Mouse (Mus musculus) intestine, embryonic 14.5 days (tissue): ENCODE data around the gene Olfr804. TPM values are rescaled to one million over a fixed set of nuclear protein-coding genes. Genes with fewer than 3 reads are reported as not detected.

ENCODE experiments used
- ATAC-seq: fragments of 200-750 bp; cut with Nextera tagmentation; replicated peaks from 2 replicates; pipeline ENCODE4 v1.8.0; 2017; ENCODE audit warnings: low read depth, moderate number of reproducible peaks, moderate TSS enrichment, moderate library complexity; ENCODE audit not compliant: low FRiP score, low TSS enrichment
- DNase-seq: peaks from one replicate; pipeline ENCODE4 v3.0.0-alpha.2; 2018; ENCODE audit warnings: low spot score
- H3K27ac ChIP-seq: fragments of 300-500 bp; sonication (generic); 2 replicates; pipeline ENCODE4 v1.5.1; 2014; ENCODE audit warnings: low read depth, mild to moderate bottlenecking, control low read depth
- H3K27me3 ChIP-seq: fragments of 300-500 bp; sonication (generic); replicated peaks from 2 replicates; pipeline ENCODE4 v1.6.1; 2014; ENCODE audit warnings: low read length, control low read depth; ENCODE audit not compliant: control insufficient read depth, insufficient read depth
- H3K36me3 ChIP-seq: fragments of 300-500 bp; sonication (generic); 2 replicates; pipeline ENCODE4 v1.6.1; 2014; ENCODE audit warnings: low read length, control low read depth; ENCODE audit not compliant: control insufficient read depth, insufficient read depth
- H3K4me1 ChIP-seq: fragments of 300-500 bp; sonication (generic); replicated peaks from 2 replicates; pipeline ENCODE4 v1.6.1; 2014; ENCODE audit warnings: low read length, control low read depth, mixed read lengths; ENCODE audit not compliant: control insufficient read depth, insufficient read depth
- H3K4me2 ChIP-seq: fragments of 300-500 bp; sonication (generic); 2 replicates; pipeline ENCODE4 v1.6.1; 2014; ENCODE audit warnings: low read length
- H3K4me3 ChIP-seq: fragments of 300-500 bp; sonication (generic); 2 replicates; pipeline ENCODE4 v1.5.1; 2014; ENCODE audit warnings: low read depth, low read length, control low read depth, mixed read lengths
- H3K9ac ChIP-seq: fragments of 300-500 bp; sonication (generic); 2 replicates; pipeline ENCODE4 v1.6.1; 2014; ENCODE audit warnings: mild to moderate bottlenecking, low read length
- H3K9me3 ChIP-seq: fragments of 300-500 bp; sonication (generic); 2 replicates; pipeline ENCODE4 v1.6.1; 2016; ENCODE audit warnings: low read length, control low read depth; ENCODE audit not compliant: control insufficient read depth
- WGBS: fragments of 180-500 bp; shearing (Covaris S2); extraction: QIAGEN DNeasy Blood & Tissue Kit; methylation state at CpG from one replicate; pipeline ENCODE4 v1.1.7; 2014; 5-methylcytosine and 5-hydroxymethylcytosine counted together
- polyA plus RNA-seq: library from polyadenylated mRNA; unstranded; fragments of >200 nt; fragmentation: Nextera tagmentation; extraction: Ambion mirVana; gene quantifications from 2 replicates; pipeline ENCODE4 v1.2.1, GENCODE M21; 2014

Olfr804 gene
- polyA plus RNA-seq: not detected in 2 replicates

DNA sequence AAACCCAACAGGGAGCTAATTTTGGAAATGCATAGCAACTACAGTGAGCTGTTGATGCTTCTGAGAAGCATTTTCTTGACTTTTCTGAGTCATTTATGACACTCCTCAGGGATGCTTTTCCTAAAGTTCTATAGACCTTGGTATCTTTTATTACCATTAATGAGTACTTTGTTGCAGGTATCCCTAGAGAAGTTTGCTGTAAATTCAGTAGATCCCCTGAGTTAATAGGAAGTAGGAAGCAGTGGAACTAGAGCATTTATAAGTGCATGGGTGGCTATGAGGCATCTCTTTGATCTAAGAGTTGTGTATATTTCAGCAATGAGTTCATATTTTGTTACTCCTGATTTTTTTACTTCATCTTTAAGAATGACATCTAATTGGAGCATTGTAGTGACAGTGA is at the start of gene Olfr804:
TSS of gene Olfr804 (plus strand) at position 301 of the 400 bp plus-strand sequence.
- Histone ChIP-seq H3K36me3 (no peaks in the 10 kb centered on the region), H3K9ac (no peak within 1 kb of the TSS), H3K27ac (no peak within 1 kb of the TSS), H3K9me3 (no peaks in the 10 kb centered on the region), H3K4me1 (no peaks in the 10 kb centered on the region), H3K4me2 (no peak within 1 kb of the TSS), H3K27me3 (no peaks in the 10 kb centered on the region), H3K4me3 (no peak within 1 kb of the TSS)
- no peak for DNase-seq
- ATAC-seq: no peak

DNA sequence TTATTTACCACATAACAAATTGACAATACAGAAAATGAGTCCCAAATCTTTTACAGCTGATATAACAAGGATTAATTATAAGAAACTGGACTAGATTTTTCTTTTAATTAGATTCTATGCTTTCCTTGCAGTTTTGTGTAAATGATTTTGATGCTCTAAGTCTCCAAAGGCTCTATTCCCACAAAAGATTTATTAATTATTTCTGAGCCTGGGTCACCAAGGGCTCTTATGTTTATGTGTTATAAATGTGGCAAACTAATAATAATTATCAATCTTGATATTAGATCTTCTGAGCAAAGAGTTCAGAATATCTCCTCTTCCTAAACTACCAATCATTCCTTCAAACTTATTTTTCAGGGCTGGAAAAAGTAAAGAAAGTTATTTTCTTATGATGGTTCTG is 45.6 kb upstream of the Olfr804 start, which contains the start of gene Olfr800:
TSS of gene Olfr800 (plus strand) at position 301 of the 400 bp plus-strand sequence.
- Histone ChIP-seq H3K9me3 (no peaks in the 10 kb centered on the region), H3K4me2 (no peak within 1 kb of the TSS), H3K9ac (no peak within 1 kb of the TSS), H3K36me3 (no peaks in the 10 kb centered on the region), H3K27ac (no peak within 1 kb of the TSS), H3K27me3 (no peaks in the 10 kb centered on the region), H3K4me3 (no peak within 1 kb of the TSS), H3K4me1 (no peaks in the 10 kb centered on the region)
- DNase-seq: no peak
- no peak for ATAC-seq

DNA sequence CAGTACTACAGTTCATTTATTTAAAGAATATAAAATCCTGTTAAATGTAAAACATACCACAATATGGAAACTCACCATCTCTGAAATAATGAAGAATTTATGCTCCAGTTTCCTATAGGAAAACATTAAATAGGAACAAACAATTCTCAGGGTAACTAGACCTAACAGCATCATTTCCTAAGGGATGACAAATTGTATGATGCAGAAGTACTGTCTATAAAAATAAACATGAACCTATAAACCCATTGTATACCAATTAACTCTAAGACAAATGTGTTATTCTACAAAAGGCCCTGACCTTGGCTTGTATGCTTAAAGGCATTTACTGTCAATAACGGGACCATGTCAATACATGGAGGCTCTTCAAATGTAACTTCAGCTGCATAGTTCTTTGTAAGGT is 29.2 kb upstream of the Olfr804 start, which contains the start of gene Olfr801:
TSS of gene Olfr801 (minus strand) at position 101 of the 400 bp plus-strand sequence.
- H3K9ac ChIP-seq: no peak within 1 kb of the TSS
- H3K27me3 ChIP-seq: no peaks in the 10 kb centered on the region
- H3K27ac ChIP-seq: no peak within 1 kb of the TSS
- 56% methylated on average over 1 of the region's 1 CpGs for WGBS
- ATAC-seq: no peak
- H3K4me2 ChIP-seq: no peak within 1 kb of the TSS
- H3K9me3 ChIP-seq: no peaks in the 10 kb centered on the region
- no peaks in the 10 kb centered on the region for H3K36me3 ChIP-seq
- H3K4me3 ChIP-seq: no peak within 1 kb of the TSS
- no peak for DNase-seq
- no peaks in the 10 kb centered on the region for H3K4me1 ChIP-seq

DNA sequence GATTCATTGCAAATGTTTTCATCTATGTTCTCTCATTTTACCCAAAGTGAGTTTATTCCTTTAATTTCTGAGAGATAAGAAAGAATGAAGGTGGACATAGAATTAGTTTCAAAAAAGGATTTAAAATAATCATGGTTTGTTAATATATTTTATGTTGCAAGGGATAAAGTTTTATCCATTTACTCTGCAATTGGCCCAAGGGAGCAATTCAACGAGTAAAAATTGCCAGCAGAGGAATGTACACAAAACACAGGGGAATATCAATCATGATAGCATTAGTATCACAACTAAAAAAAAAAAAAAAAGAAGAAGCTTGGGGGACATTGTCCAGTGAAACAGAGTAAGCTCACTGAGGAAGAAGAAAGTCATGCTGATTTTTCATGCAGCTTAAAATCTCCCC is 14.9 kb upstream of the Olfr804 start, which contains the start of gene Olfr802:
TSS of gene Olfr802 (minus strand) at position 101 of the 400 bp plus-strand sequence.
- no peaks in the 10 kb centered on the region for H3K9me3 ChIP-seq
- DNase-seq (no peak), ATAC-seq (no peak)
- no peaks in the 10 kb centered on the region for H3K27me3 ChIP-seq
- H3K4me2 ChIP-seq: no peak within 1 kb of the TSS
- H3K36me3 ChIP-seq: no peaks in the 10 kb centered on the region
- no peak within 1 kb of the TSS for H3K4me3 ChIP-seq
- H3K9ac ChIP-seq: no peak within 1 kb of the TSS
- H3K27ac ChIP-seq: no peak within 1 kb of the TSS
- 35% methylated on average over 1 of the region's 1 CpGs for WGBS
- H3K4me1 ChIP-seq: no peaks in the 10 kb centered on the region

DNA sequence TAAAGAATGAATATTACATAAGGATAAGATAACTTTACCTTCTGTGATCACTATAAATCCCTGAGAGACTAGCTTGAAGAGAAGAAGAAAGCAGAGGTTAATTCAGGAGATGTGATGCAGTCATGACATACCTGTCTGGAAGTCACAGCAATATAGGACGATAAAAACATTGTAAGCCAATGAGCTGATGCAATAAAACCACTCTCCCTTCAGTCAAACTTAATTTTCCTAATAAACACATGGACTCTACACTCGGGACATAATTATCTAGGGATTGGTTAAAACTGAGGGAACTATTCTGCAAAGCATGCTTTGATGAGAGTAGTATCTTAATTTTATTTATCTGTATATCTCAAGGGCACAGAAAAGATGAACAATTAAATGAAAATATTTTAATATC is 8.8 kb upstream of the Olfr804 start, which contains the start of gene Olfr803:
TSS of gene Olfr803 (minus strand) at position 101 of the 400 bp plus-strand sequence.
- H3K27ac ChIP-seq: no peak within 1 kb of the TSS
- no peak within 1 kb of the TSS for H3K4me3 ChIP-seq
- no peaks in the 10 kb centered on the region for H3K9me3 ChIP-seq
- no peak for DNase-seq
- no peak for ATAC-seq
- no peaks in the 10 kb centered on the region for H3K4me1 ChIP-seq
- no peaks in the 10 kb centered on the region for H3K27me3 ChIP-seq
- 68% methylated on average over 2 of the region's 2 CpGs for WGBS
- H3K4me2 ChIP-seq: no peak within 1 kb of the TSS
- H3K9ac ChIP-seq: no peak within 1 kb of the TSS
- H3K36me3 ChIP-seq: no peaks in the 10 kb centered on the region

DNA sequence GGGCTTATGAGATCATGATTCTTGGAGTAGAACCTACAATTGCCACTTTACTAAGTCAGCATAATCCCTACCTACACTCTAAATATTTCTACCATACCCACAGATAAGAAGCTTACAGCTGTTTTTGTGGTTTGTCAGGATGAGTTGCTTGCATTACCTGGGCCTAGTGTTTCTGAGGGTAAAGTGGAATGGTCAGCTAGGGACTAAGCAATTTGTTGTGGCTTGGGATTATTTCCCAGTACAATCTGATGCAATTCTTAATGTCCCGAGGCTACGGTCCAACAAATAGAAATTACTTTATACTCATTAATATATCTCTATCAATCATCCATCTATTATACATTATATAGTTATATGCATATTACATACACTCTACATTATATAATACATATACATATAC is 26.3 kb downstream of the Olfr804 start, which contains the start of gene Olfr805:
TSS of gene Olfr805 (minus strand) at position 101 of the 400 bp plus-strand sequence.
- Histone ChIP-seq H3K4me1 (no peaks in the 10 kb centered on the region), H3K36me3 (no peaks in the 10 kb centered on the region), H3K9me3 (no peaks in the 10 kb centered on the region), H3K4me3 (no peak within 1 kb of the TSS), H3K4me2 (no peak within 1 kb of the TSS), H3K27ac (no peak within 1 kb of the TSS), H3K9ac (no peak within 1 kb of the TSS), H3K27me3 (no peaks in the 10 kb centered on the region)
- WGBS: 95% methylated on average over 2 of the region's 2 CpGs
- ATAC-seq (no peak), DNase-seq (no peak)

DNA sequence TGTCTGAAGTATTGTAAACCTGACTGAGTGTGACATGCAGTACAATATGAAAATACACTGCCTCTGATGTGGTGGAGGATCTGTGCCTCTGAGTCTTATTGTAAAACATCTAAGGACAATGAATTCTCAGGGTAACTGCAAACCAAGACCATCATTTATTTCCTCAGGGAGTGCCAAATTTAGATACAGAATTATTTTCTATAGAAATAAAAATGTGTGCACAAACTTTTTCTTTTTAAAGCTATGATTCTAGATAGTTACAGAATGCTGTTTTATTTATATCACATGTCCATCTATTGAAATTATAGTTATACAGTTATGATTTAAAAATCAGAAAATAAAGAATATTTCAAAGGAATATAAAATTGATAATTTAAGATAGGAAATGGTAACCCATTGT is 38.8 kb downstream of the Olfr804 start, which contains the start of gene Olfr806:
TSS of gene Olfr806 (minus strand) at position 101 of the 400 bp plus-strand sequence.
- H3K4me1 ChIP-seq: no peaks in the 10 kb centered on the region
- no peak within 1 kb of the TSS for H3K27ac ChIP-seq
- no peak for DNase-seq
- H3K27me3 ChIP-seq: no peaks in the 10 kb centered on the region
- no peaks in the 10 kb centered on the region for H3K9me3 ChIP-seq
- H3K9ac ChIP-seq: no peak within 1 kb of the TSS
- H3K36me3 ChIP-seq: no peaks in the 10 kb centered on the region
- ATAC-seq: no peak
- H3K4me3 ChIP-seq: no peak within 1 kb of the TSS
- no peak within 1 kb of the TSS for H3K4me2 ChIP-seq

DNA sequence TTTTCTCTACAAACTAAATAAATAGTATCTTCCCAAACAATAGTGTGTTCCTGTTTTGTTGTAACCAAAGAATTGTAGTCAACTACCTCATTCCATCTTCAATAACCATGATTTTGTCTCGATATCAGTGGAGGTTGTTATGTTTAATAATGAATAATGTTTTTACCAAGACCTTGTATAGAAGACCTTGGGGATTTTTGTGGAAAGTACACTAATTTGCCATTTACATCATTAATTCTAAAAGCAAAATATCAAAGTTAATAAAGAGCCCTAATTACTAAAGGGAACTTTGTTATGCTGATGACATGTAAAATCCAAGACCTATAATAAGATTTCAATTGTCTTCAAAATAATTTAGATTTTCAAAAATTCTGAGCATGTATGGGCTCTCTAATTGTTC is 54.7 kb downstream of the Olfr804 start, which contains the start of gene Olfr807:
TSS of gene Olfr807 (minus strand) at position 101 of the 400 bp plus-strand sequence.
- H3K4me3 ChIP-seq: no peak within 1 kb of the TSS
- H3K4me2 ChIP-seq: no peak within 1 kb of the TSS
- no peak within 1 kb of the TSS for H3K9ac ChIP-seq
- H3K27ac ChIP-seq: no peak within 1 kb of the TSS
- no peaks in the 10 kb centered on the region for H3K9me3 ChIP-seq
- ATAC-seq (no peak), DNase-seq (no peak)
- H3K27me3 ChIP-seq: no peaks in the 10 kb centered on the region
- no peaks in the 10 kb centered on the region for H3K4me1 ChIP-seq
- WGBS: 79% methylated on average over 1 of the region's 1 CpGs
- no peaks in the 10 kb centered on the region for H3K36me3 ChIP-seq
